ENCODE assay signal across 8 mouse cellular contexts in the genomic region with DNA sequence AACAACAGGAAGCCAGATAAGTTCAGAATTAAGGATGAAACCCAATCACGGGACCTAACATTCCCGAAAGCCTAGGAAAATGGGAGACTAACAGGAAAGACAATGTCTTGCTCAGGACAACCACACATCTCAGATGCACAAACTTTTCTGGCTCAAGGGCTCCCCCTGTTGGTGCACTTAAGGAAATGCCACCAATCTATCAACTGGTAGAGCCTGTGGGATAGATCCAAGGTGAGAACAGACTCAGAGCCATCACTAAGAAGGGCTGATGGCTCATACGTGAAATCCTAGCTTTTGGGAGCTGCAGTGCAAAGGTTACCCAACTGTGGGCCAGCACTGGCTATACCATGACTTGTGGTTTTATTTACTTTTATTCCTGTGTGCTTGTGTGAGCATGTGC. TPM values are rescaled to one million over a fixed set of nuclear protein-coding genes. Genes with fewer than 3 reads are reported as not detected.
A peak's percentile ranks its signal among the peaks of the same experiment; 100 is the strongest.
DNase-seq lines count a peak whose midpoint lies in the region; ATAC-seq and TF ChIP-seq lines count a peak whose summit lies in the region.

No protein-coding gene starts in this region.

- H3K9ac ChIP-seq in lung, postnatal 0 days (replicated peaks; ENCODE audit: low read depth): no peak overlapping the region

- intact Hi-C loops in heart, postnatal 14 days (cut with DNase I): loop anchor here (1.0 to 5.0 kb wide), 2 partner anchors 32 to 169 kb away; partner anchors contain the start of gene Cdc42ep2

- H3K9me3 ChIP-seq in lung, postnatal 0 days (ENCODE audit: low read length): no peaks in the 10 kb centered on the region

- TF ChIP-seq CTCF in lung, postnatal 0 days (IDR thresholded peaks at IDR 0.05): peak; percentile 92

- no peaks in the 10 kb centered on the region for H3K36me3 ChIP-seq in lung, postnatal 0 days (ENCODE audit: insufficient read depth, low read length)

- peak; percentile 85 for ATAC-seq in erythroblast, adult 5-6 weeks (replicated peaks; ENCODE audit: low FRiP score, poor library complexity, severe bottlenecking)
- peak; percentile 60 for ATAC-seq in lung, postnatal 0 days

- TF ChIP-seq EP300 in lung, postnatal 0 days (IDR thresholded peaks at IDR 0.05): no peak

- 15% methylated on average over 3 of the region's 3 CpGs for WGBS in lung, postnatal 0 days

- peak overlapping the region; percentile 97 for H3K27ac ChIP-seq in brown adipose tissue, adult 24 weeks (replicated peaks; ENCODE audit: low read depth, low read length)
- no peak overlapping the region for H3K27ac ChIP-seq in lung, postnatal 0 days (ENCODE audit: low read length)

- H3K4me2 ChIP-seq in lung, postnatal 0 days (replicated peaks; ENCODE audit: low read depth, low read length): no peak overlapping the region

- peak; percentile 82 for DNase-seq in MN1 (ENCODE audit: low spot score)
- DNase-seq in heart, postnatal 14 days: peak; percentile 88 to 89
- peak; percentile 39 to 75 for DNase-seq in layer of hippocampus, adult 8-10 months (ENCODE audit: low spot score in 2 of 2)
- DNase-seq in lung, postnatal 0 days (ENCODE audit: low spot score): peak; percentile 91
- peak; percentile 17 to 22 for DNase-seq in right cerebral cortex, postnatal 36 days (ENCODE audit: low spot score in 2 of 2)
- peak; percentile 81 to 86 for DNase-seq in urinary bladder, postnatal 36 days (ENCODE audit: low spot score in 2 of 2)

- no peaks in the 10 kb centered on the region for H3K27me3 ChIP-seq in lung, postnatal 0 days (replicated peaks; ENCODE audit: insufficient read depth, low read length)

- H3K4me1 ChIP-seq in brown adipose tissue, adult 24 weeks (ENCODE audit: control insufficient read depth, insufficient read depth, insufficient read length, low read length): peaks cover 31% of the 10 kb centered on the region
- H3K4me1 ChIP-seq in lung, postnatal 0 days (ENCODE audit: insufficient read depth, low read depth, low read length): 0 out of 2 replicates have a peak, but pooled peaks cover 3% of the 10 kb centered on the region

- 0 out of 2 replicates have a peak overlapping the region, but pooled peaks have one; percentile 50 for H3K4me3 ChIP-seq in brown adipose tissue, adult 24 weeks (ENCODE audit: insufficient read depth, low read depth, low read length)
- no peak overlapping the region for H3K4me3 ChIP-seq in lung, postnatal 0 days (ENCODE audit: low read depth, low read length)

RNA-seq across cellular contexts. Expression of gene Pola2, which starts 7.3 kb away (rescaled TPM):
- 6.5 and 7.0 TPM in 2 replicates for polyA plus RNA-seq in brown adipose tissue, adult 24 weeks (2012; ENCODE audit: insufficient read depth, insufficient read length, missing spikeins)
- 24.5 and 44.0 TPM in 2 replicates for total RNA-seq in erythroblast, adult 5-6 weeks (2015; ENCODE audit: low replicate concordance)
- 30.8 and 38.7 TPM in 2 replicates for total RNA-seq in erythroblast, adult 5-6 weeks (2017; ENCODE audit: low replicate concordance)
- total RNA-seq in heart, postnatal 14 days (2021): 10 to 100 TPM; 12.3 to 14.2 TPM
- 1 to 10 TPM; 4.4 to 8.2 (median 7.1) TPM for total RNA-seq in layer of hippocampus, adult 8-10 months (2022)
- polyA plus RNA-seq in lung, postnatal 0 days (2015; fragmentation: Nextera tagmentation; extraction: Ambion mirVana): 16.6 and 20.7 TPM in 2 replicates

RNA-seq across cellular contexts. Expression of gene Slc22a20, which starts 29.3 kb away (rescaled TPM):
- not detected in 2 replicates for polyA plus RNA-seq in brown adipose tissue, adult 24 weeks (2012; ENCODE audit: insufficient read depth, insufficient read length, missing spikeins)
- total RNA-seq in erythroblast, adult 5-6 weeks (2015; ENCODE audit: low replicate concordance): not detected in 2 replicates
- not detected in 2 replicates for total RNA-seq in erythroblast, adult 5-6 weeks (2017; ENCODE audit: low replicate concordance)
- not detected for total RNA-seq in heart, postnatal 14 days (2021)
- not detected for total RNA-seq in layer of hippocampus, adult 8-10 months (2022)
- not detected in 2 replicates for polyA plus RNA-seq in lung, postnatal 0 days (2015; fragmentation: Nextera tagmentation; extraction: Ambion mirVana)

RNA-seq across cellular contexts. Expression of gene Cdc42ep2, which starts 32.1 kb away (rescaled TPM):
- polyA plus RNA-seq in brown adipose tissue, adult 24 weeks (2012; ENCODE audit: insufficient read depth, insufficient read length, missing spikeins): 4.0 and 5.4 TPM in 2 replicates
- total RNA-seq in erythroblast, adult 5-6 weeks (2015; ENCODE audit: low replicate concordance): 0.38 and 0.42 TPM in 2 replicates
- total RNA-seq in erythroblast, adult 5-6 weeks (2017; ENCODE audit: low replicate concordance): 0.42 TPM in 1 of 2 replicates, not detected in the other
- total RNA-seq in heart, postnatal 14 days (2021): 10 to 100 TPM in 1 of 2 experiments, 1 to 10 TPM in 1; 9.9 to 12.0 TPM
- total RNA-seq in layer of hippocampus, adult 8-10 months (2022): 1 to 10 TPM; 4.4 to 6.0 (median 5.4) TPM
- 21.3 and 23.2 TPM in 2 replicates for polyA plus RNA-seq in lung, postnatal 0 days (2015; fragmentation: Nextera tagmentation; extraction: Ambion mirVana)

RNA-seq across cellular contexts. Expression of gene Dpf2, which starts 43.9 kb away (rescaled TPM):
- 22.6 and 36.6 TPM in 2 replicates for polyA plus RNA-seq in brown adipose tissue, adult 24 weeks (2012; ENCODE audit: insufficient read depth, insufficient read length, missing spikeins)
- 19.4 and 34.3 TPM in 2 replicates for total RNA-seq in erythroblast, adult 5-6 weeks (2015; ENCODE audit: low replicate concordance)
- 58.8 and 71.4 TPM in 2 replicates for total RNA-seq in erythroblast, adult 5-6 weeks (2017; ENCODE audit: low replicate concordance)
- 100 to 1,000 TPM; 101 TPM for total RNA-seq in heart, postnatal 14 days (2021)
- 100 to 1,000 TPM in 1 of 4 experiments, 10 to 100 TPM in 3; 89.6 to 135 (median 97.5) TPM for total RNA-seq in layer of hippocampus, adult 8-10 months (2022)
- polyA plus RNA-seq in lung, postnatal 0 days (2015; fragmentation: Nextera tagmentation; extraction: Ambion mirVana): 77.7 and 78.0 TPM in 2 replicates

RNA-seq across cellular contexts. Expression of gene Capn1, which starts 59.0 kb away (rescaled TPM):
- polyA plus RNA-seq in brown adipose tissue, adult 24 weeks (2012; ENCODE audit: insufficient read depth, insufficient read length, missing spikeins): 14.2 and 15.9 TPM in 2 replicates
- total RNA-seq in erythroblast, adult 5-6 weeks (2015; ENCODE audit: low replicate concordance): 18.1 and 23.8 TPM in 2 replicates
- 34.8 and 43.7 TPM in 2 replicates for total RNA-seq in erythroblast, adult 5-6 weeks (2017; ENCODE audit: low replicate concordance)
- 10 to 100 TPM; 31.7 to 36.8 TPM for total RNA-seq in heart, postnatal 14 days (2021)
- total RNA-seq in layer of hippocampus, adult 8-10 months (2022): 10 to 100 TPM; 23.7 to 27.7 (median 25.1) TPM
- polyA plus RNA-seq in lung, postnatal 0 days (2015; fragmentation: Nextera tagmentation; extraction: Ambion mirVana): 11.9 and 14.3 TPM in 2 replicates

Comparison
In these comparisons a context has a peak if more than half of its experiments do, and no peak if none do; other contexts are left out.
1. DNase-seq: peak in every context shown above with its lines; median percentile 91 in lung, postnatal 0 days; 88 in heart, postnatal 14 days; 84 in urinary bladder, postnatal 36 days; 82 in MN1; 57 in layer of hippocampus, adult 8-10 months; 20 in right cerebral cortex, postnatal 36 days.